Mouse (Mus musculus): ENCODE measurements around the gene Dgkh.

GRCm38 (mm10) chr14:78724414-78725306 is 7.9 kb downstream of the Dgkh start:
- TF ChIP-seq CTCF (IDR thresholded peaks at IDR 0.05; ENCODE audit: extremely low read depth, insufficient read depth, insufficient read length, insufficient replicate concordance) (no peak), POLR2A (IDR thresholded peaks at IDR 0.05; ENCODE audit: low read depth, low read length) (no peak)

All from spleen, adult 2 months (tissue).